Mouse (Mus musculus): ENCODE data around the gene Rps29. TPM values are rescaled to one million over a fixed set of nuclear protein-coding genes. Genes with fewer than 3 reads are reported as not detected.

The Rps29 gene
- polyA plus RNA-seq, 1 experiment from 2014 or later: 2,055 TPM

DNA sequence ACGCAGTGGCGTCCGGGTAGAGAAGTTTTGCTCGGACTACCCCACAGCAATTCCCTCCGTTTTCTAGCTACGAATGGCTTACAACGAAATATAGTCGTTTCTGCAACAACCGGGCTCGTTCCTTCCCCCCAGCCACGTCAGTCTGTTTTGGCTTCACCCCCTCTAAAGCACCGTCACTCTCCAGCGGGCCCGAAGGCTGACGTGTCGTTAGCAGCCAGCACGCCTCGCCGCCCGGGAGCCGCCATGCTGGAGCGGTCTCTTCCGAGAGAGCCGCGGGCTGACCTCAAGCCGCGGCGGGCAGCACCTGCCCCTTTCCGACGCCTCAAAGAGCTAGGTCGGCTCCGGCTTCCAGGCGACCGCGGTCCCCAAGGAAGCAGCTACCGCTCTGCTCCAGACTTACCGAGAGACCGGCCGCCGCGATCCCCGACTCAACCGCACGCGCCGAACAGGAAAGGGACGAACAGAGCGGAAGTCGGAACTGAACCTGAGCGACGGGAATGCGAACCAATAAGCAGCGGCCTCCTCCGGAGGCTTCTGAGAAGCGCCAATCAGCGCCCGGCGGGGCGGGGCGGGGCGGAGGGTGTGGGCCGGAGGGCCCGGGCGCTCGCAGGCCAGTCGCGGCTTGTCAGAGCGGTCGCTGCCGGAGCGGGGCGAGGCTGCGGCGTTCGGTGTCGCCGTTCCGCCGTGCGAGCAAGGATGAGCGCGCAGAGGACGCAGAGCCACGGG, 24.8 kb upstream of the Rps29 start, which contains the start of the genes Rpl36al and Mgat2:
Gene Rpl36al (minus strand): TSS at position 501 of the 726 bp plus-strand sequence.
Gene Mgat2 (plus strand): TSS at position 575 of the 726 bp plus-strand sequence.
- Histone ChIP-seq H3K36me3 (ENCODE audit: control insufficient read depth, insufficient read depth, low read length) (peaks cover 32% of the 10 kb centered on the region), H3K4me2 (ENCODE audit: low read depth, low read length) (peak within 1 kb of the TSS; percentile 95), H3K27me3 (replicated peaks; ENCODE audit: control insufficient read depth, insufficient read depth, low read length) (no peaks in the 10 kb centered on the region), H3K9ac (ENCODE audit: low read depth, low read length) (peak within 1 kb of the TSS; percentile 92), H3K9me3 (ENCODE audit: control insufficient read depth, low read length) (no peaks in the 10 kb centered on the region), H3K4me1 (ENCODE audit: control insufficient read depth, insufficient read depth, low read length) (peaks cover 13% of the 10 kb centered on the region), H3K27ac (replicated peaks; ENCODE audit: low read depth, low read length) (peak within 1 kb of the TSS; percentile 86), H3K4me3 (ENCODE audit: low read depth, low read length) (peak within 1 kb of the TSS; percentile 90)
- WGBS: under 1% methylated on average over 41 of the region's 84 CpGs
- DNase-seq (ENCODE audit: low spot score) (peak; percentile 99), ATAC-seq (ENCODE audit: low read depth) (peak; percentile 99)

DNA sequence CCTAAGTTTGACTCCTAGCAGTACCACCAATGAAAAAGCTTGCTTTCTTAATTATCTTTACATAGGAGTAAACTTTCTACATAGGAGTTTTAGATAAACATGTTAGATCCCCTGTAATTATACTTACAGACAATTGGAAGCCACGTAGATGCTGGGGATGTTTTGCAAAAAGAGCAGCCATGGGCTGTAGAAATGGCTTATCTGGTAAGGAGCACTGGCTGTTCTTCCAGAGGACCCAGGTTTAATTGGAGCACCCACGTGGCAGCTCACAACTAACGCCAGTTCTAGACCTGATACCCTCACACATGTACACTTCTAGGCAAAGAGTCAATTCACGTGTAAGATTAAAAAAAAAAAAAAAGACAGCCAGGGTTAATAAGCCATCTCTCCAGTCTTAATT, 22.8 kb upstream of the Rps29 start:
- Histone ChIP-seq H3K4me2 (ENCODE audit: low read depth, low read length) (no peak overlapping the region), H3K36me3 (ENCODE audit: control insufficient read depth, insufficient read depth, low read length) (peaks cover 19% of the 10 kb centered on the region), H3K9me3 (ENCODE audit: control insufficient read depth, low read length) (no peaks in the 10 kb centered on the region), H3K27me3 (replicated peaks; ENCODE audit: control insufficient read depth, insufficient read depth, low read length) (no peaks in the 10 kb centered on the region), H3K4me3 (ENCODE audit: low read depth, low read length) (no peak overlapping the region), H3K4me1 (ENCODE audit: control insufficient read depth, insufficient read depth, low read length) (peaks cover 13% of the 10 kb centered on the region), H3K27ac (replicated peaks; ENCODE audit: low read depth, low read length) (no peak overlapping the region), H3K9ac (ENCODE audit: low read depth, low read length) (no peak overlapping the region)
- DNase-seq (ENCODE audit: low spot score) (no peak), ATAC-seq (ENCODE audit: low read depth) (no peak)
- 87% methylated on average over 4 of the region's 4 CpGs for WGBS

- H3K36me3 ChIP-seq (ENCODE audit: control insufficient read depth, insufficient read depth, low read length): peaks cover 32% of the 10 kb centered on the region
Measured at GRCm38 (mm10) chr12:69179371-69179770, 20.4 kb upstream of the Rps29 start.

GRCm38 (mm10) chr12:69177526-69177925, 18.5 kb upstream of the Rps29 start:
- DNase-seq (ENCODE audit: low spot score): no peak
- H3K9me3 ChIP-seq (ENCODE audit: control insufficient read depth, low read length): no peaks in the 10 kb centered on the region

More at GRCm38 (mm10) chr12:69179371-69179770, 20.4 kb upstream of the Rps29 start:
- Histone ChIP-seq H3K4me1 (ENCODE audit: control insufficient read depth, insufficient read depth, low read length) (0 out of 2 replicates have a peak, but pooled peaks cover 3% of the 10 kb centered on the region), H3K9me3 (ENCODE audit: control insufficient read depth, low read length) (no peaks in the 10 kb centered on the region), H3K27ac (replicated peaks; ENCODE audit: low read depth, low read length) (no peak overlapping the region), H3K4me2 (ENCODE audit: low read depth, low read length) (no peak overlapping the region), H3K4me3 (ENCODE audit: low read depth, low read length) (no peak overlapping the region), H3K27me3 (replicated peaks; ENCODE audit: control insufficient read depth, insufficient read depth, low read length) (no peaks in the 10 kb centered on the region), H3K9ac (ENCODE audit: low read depth, low read length) (no peak overlapping the region)
- DNase-seq (ENCODE audit: low spot score): no peak
- WGBS: 61% methylated on average over 10 of the region's 12 CpGs
- no peak for ATAC-seq (ENCODE audit: low read depth)

GRCm38 (mm10) chr12:69175975-69176374, 17.0 kb upstream of the Rps29 start:
- Histone ChIP-seq H3K27ac (replicated peaks; ENCODE audit: low read depth, low read length) (no peak overlapping the region), H3K4me3 (ENCODE audit: low read depth, low read length) (no peak overlapping the region), H3K36me3 (ENCODE audit: control insufficient read depth, insufficient read depth, low read length) (peaks cover 22% of the 10 kb centered on the region), H3K27me3 (replicated peaks; ENCODE audit: control insufficient read depth, insufficient read depth, low read length) (no peaks in the 10 kb centered on the region), H3K4me2 (ENCODE audit: low read depth, low read length) (no peak overlapping the region), H3K9ac (ENCODE audit: low read depth, low read length) (no peak overlapping the region), H3K9me3 (ENCODE audit: control insufficient read depth, low read length) (no peaks in the 10 kb centered on the region), H3K4me1 (ENCODE audit: control insufficient read depth, insufficient read depth, low read length) (no peaks in the 10 kb centered on the region)
- 93% methylated on average over 3 of the region's 3 CpGs for WGBS
- ATAC-seq (ENCODE audit: low read depth): no peak
- no peak for DNase-seq (ENCODE audit: low spot score)

More at GRCm38 (mm10) chr12:69177526-69177925, 18.5 kb upstream of the Rps29 start:
- Histone ChIP-seq H3K4me3 (ENCODE audit: low read depth, low read length) (no peak overlapping the region), H3K27ac (replicated peaks; ENCODE audit: low read depth, low read length) (no peak overlapping the region), H3K36me3 (ENCODE audit: control insufficient read depth, insufficient read depth, low read length) (peaks cover 37% of the 10 kb centered on the region), H3K27me3 (replicated peaks; ENCODE audit: control insufficient read depth, insufficient read depth, low read length) (no peaks in the 10 kb centered on the region), H3K9ac (ENCODE audit: low read depth, low read length) (no peak overlapping the region), H3K4me2 (ENCODE audit: low read depth, low read length) (no peak overlapping the region), H3K4me1 (ENCODE audit: control insufficient read depth, insufficient read depth, low read length) (no peaks in the 10 kb centered on the region)
- no peak for ATAC-seq (ENCODE audit: low read depth)
- 84% methylated on average over 3 of the region's 3 CpGs for WGBS

- peaks cover 20% of the 10 kb centered on the region for H3K36me3 ChIP-seq (ENCODE audit: control insufficient read depth, insufficient read depth, low read length)
- DNase-seq (ENCODE audit: low spot score) (no peak), ATAC-seq (ENCODE audit: low read depth) (no peak)
- no peak overlapping the region for H3K4me3 ChIP-seq (ENCODE audit: low read depth, low read length)
- H3K4me1 ChIP-seq (ENCODE audit: control insufficient read depth, insufficient read depth, low read length): peaks cover 9% of the 10 kb centered on the region
- WGBS: 90% methylated on average over 2 of the region's 2 CpGs
- no peak overlapping the region for H3K4me2 ChIP-seq (ENCODE audit: low read depth, low read length)
- no peak overlapping the region for H3K27ac ChIP-seq (replicated peaks; ENCODE audit: low read depth, low read length)
- no peaks in the 10 kb centered on the region for H3K27me3 ChIP-seq (replicated peaks; ENCODE audit: control insufficient read depth, insufficient read depth, low read length)
- H3K9ac ChIP-seq (ENCODE audit: low read depth, low read length): no peak overlapping the region
- no peaks in the 10 kb centered on the region for H3K9me3 ChIP-seq (ENCODE audit: control insufficient read depth, low read length)
Measured at GRCm38 (mm10) chr12:69171307-69171706, 12.3 kb upstream of the Rps29 start.

GRCm38 (mm10) chr12:69168461-69169106, 9.6 kb upstream of the Rps29 start, which contains the start of gene Lrr1:
Lrr1 (plus strand) TSS chr12:69168814.
- Histone ChIP-seq H3K9me3 (ENCODE audit: control insufficient read depth, low read length) (no peaks in the 10 kb centered on the region), H3K36me3 (ENCODE audit: control insufficient read depth, insufficient read depth, low read length) (0 out of 2 replicates have a peak, but pooled peaks cover 4% of the 10 kb centered on the region), H3K4me1 (ENCODE audit: control insufficient read depth, insufficient read depth, low read length) (peaks cover 9% of the 10 kb centered on the region), H3K4me2 (ENCODE audit: low read depth, low read length) (peak within 1 kb of the TSS; percentile 86), H3K27me3 (replicated peaks; ENCODE audit: control insufficient read depth, insufficient read depth, low read length) (no peaks in the 10 kb centered on the region), H3K9ac (ENCODE audit: low read depth, low read length) (peak within 1 kb of the TSS; percentile 76), H3K4me3 (ENCODE audit: low read depth, low read length) (peak within 1 kb of the TSS; percentile 75), H3K27ac (replicated peaks; ENCODE audit: low read depth, low read length) (peak within 1 kb of the TSS; percentile 75)
- DNase-seq (ENCODE audit: low spot score) (peak; percentile 92), ATAC-seq (ENCODE audit: low read depth) (peak; percentile 92)
- WGBS: 1% methylated on average over 39 of the region's 40 CpGs

DNA sequence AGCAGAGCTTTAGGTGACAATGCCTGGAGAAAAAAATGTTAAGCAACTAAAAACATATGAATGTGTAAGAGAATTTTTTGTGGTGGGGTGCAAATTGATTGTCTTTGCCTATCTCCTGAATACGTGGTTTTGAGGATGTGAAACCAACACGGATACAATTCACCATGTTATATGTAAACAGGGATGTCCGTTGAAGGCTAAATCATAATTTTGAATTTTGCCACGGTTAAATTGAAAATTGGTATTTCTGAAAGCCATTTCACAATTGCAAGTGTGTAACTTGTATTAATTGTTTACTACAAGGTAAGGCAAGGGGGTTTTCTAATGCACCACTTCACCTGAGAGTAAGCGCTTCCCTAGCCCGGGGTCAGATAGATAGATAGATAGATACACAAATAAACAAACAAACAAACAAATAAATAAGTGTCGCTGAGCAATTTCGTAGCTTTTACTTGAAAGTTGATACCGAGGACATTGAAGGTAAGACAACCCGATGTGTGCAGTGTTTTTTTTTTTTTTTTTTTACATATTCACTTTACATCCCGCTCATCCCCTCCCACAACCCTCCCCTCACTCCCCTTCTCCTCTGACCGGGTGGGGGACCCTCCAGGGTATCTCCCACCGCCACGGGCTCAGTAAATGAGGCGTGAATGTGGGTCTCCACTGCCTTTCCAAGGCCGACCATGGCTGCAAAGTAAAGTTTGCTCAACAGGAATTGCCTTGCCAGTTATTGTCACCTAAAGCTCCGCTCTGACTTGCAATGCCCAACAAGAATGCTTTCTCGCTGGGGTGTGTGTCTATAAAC, 8.9 kb upstream of the Rps29 start:
- Histone ChIP-seq H3K4me2 (ENCODE audit: low read depth, low read length) (peak overlapping the region; percentile 86), H3K36me3 (ENCODE audit: control insufficient read depth, insufficient read depth, low read length) (no peaks in the 10 kb centered on the region), H3K4me3 (ENCODE audit: low read depth, low read length) (peak overlapping the region; percentile 75), H3K4me1 (ENCODE audit: control insufficient read depth, insufficient read depth, low read length) (peaks cover 9% of the 10 kb centered on the region), H3K9me3 (ENCODE audit: control insufficient read depth, low read length) (no peaks in the 10 kb centered on the region), H3K27ac (replicated peaks; ENCODE audit: low read depth, low read length) (peak overlapping the region; percentile 75; the same call in 1 of the 2 replicates), H3K27me3 (replicated peaks; ENCODE audit: control insufficient read depth, insufficient read depth, low read length) (no peaks in the 10 kb centered on the region), H3K9ac (ENCODE audit: low read depth, low read length) (peak overlapping the region; percentile 76)
- ATAC-seq (ENCODE audit: low read depth) (peak; percentile 53), DNase-seq (ENCODE audit: low spot score) (no peak)
- 8% methylated on average over 18 of the region's 18 CpGs for WGBS

Data from embryonic facial prominence, embryonic 14.5 days (tissue).